Mouse (Mus musculus): ENCODE data around the gene Wnk2. TPM values are rescaled to one million over a fixed set of nuclear protein-coding genes. Genes with fewer than 3 reads are reported as not detected.

Wnk2 gene
- polyA plus RNA-seq, 1 experiment from 2014 or later, result 1.0 TPM

GRCm38 (mm10) chr13:49109665-49110064 is 38.1 kb downstream of the Wnk2 start:
- no peak for ATAC-seq (ENCODE audit: insufficient number of reproducible peaks, low FRiP score, low TSS enrichment, low read depth)
- DNase-seq (ENCODE audit: low spot score), result no peak
- no peaks in the 10 kb centered on the region for H3K36me3 ChIP-seq (ENCODE audit: control insufficient read depth, insufficient read depth, low read length)
- no peaks in the 10 kb centered on the region for H3K27me3 ChIP-seq (ENCODE audit: control insufficient read depth, insufficient read depth, low read length)
- H3K4me1 ChIP-seq (ENCODE audit: control insufficient read depth, insufficient read depth, low read length), result no peaks in the 10 kb centered on the region
- H3K4me3 ChIP-seq (ENCODE audit: low read depth, low read length), result no peak overlapping the region
- H3K9me3 ChIP-seq (ENCODE audit: control insufficient read depth, low read length), result no peaks in the 10 kb centered on the region
- 76% methylated on average over 3 of the region's 3 CpGs for WGBS
- no peak overlapping the region for H3K9ac ChIP-seq (ENCODE audit: low read length)
- H3K4me2 ChIP-seq (ENCODE audit: low read depth, severe bottlenecking), result no peak overlapping the region
- H3K27ac ChIP-seq (replicated peaks; ENCODE audit: low read depth, low read length), result no peak overlapping the region

DNA sequence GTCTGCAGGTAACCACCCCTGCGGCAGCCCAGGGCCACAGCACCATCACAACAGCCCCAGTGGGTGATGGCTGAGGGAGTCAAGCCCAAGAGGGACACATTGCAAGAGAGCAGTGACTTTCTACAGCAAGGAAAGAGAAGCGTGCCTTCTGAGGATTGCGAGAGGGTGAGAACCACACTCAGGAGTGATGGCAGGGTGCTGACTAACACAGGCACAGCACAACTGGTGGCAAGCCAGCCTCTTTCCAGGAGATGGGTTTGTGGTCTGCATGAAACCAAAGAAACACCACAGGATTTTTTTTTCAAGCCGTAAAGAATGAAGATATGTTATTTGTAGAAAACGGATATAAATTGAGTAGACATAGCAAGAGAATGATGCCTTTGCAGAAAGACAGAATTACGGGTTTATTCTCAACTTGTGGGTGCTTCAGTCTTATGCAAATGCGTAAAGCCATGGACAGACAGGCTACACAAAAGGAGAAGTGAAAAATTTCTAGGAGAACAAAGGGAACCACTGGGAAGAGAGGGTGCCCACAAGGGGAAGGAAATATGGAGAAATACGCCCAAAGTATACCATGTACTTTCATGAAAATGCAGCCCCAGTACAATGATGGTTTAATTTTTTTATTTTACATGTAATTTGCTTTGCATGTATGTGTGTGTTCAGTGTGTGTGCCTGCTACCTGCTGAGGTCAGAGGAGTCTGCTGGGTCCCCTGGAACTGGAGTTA is 39.5 kb downstream of the Wnk2 start:
- Histone ChIP-seq H3K36me3 (ENCODE audit: control insufficient read depth, insufficient read depth, low read length) (no peaks in the 10 kb centered on the region), H3K4me1 (ENCODE audit: control insufficient read depth, insufficient read depth, low read length) (no peaks in the 10 kb centered on the region), H3K27ac (replicated peaks; ENCODE audit: low read depth, low read length) (no peak overlapping the region), H3K4me3 (ENCODE audit: low read depth, low read length) (no peak overlapping the region), H3K9me3 (ENCODE audit: control insufficient read depth, low read length) (no peaks in the 10 kb centered on the region), H3K9ac (ENCODE audit: low read length) (no peak overlapping the region), H3K27me3 (ENCODE audit: control insufficient read depth, insufficient read depth, low read length) (no peaks in the 10 kb centered on the region), H3K4me2 (ENCODE audit: low read depth, severe bottlenecking) (no peak overlapping the region)
- DNase-seq (ENCODE audit: low spot score) (no peak), ATAC-seq (ENCODE audit: insufficient number of reproducible peaks, low FRiP score, low TSS enrichment, low read depth) (no peak)
- 84% methylated on average over 8 of the region's 8 CpGs for WGBS

DNA sequence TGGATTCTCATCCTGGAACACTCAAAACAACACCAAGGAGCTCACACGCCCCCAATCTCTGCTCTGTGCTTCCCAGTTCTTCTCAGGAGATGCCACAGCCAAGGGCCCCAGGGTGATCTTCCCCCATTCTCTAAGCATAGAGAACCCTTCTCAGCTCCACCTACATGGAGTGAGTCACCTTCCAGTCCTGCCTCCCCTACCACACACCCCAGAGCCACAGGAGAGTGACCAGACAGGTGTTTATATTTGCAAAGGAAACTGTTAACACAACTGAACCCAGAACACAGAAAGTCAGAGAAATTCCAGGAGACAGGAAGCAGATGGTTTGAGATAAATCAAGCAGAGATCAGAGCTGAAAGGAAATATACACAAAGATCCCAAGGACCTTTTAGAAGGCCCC is 43.9 kb downstream of the Wnk2 start:
- no peaks in the 10 kb centered on the region for H3K36me3 ChIP-seq (ENCODE audit: control insufficient read depth, insufficient read depth, low read length)
- 77% methylated on average over 1 of the region's 1 CpGs for WGBS
- H3K9ac ChIP-seq (ENCODE audit: low read length), result no peak overlapping the region
- H3K4me1 ChIP-seq (ENCODE audit: control insufficient read depth, insufficient read depth, low read length), result no peaks in the 10 kb centered on the region
- DNase-seq (ENCODE audit: low spot score) (no peak), ATAC-seq (ENCODE audit: insufficient number of reproducible peaks, low FRiP score, low TSS enrichment, low read depth) (no peak)
- H3K4me3 ChIP-seq (ENCODE audit: low read depth, low read length), result no peak overlapping the region
- no peak overlapping the region for H3K4me2 ChIP-seq (ENCODE audit: low read depth, severe bottlenecking)
- no peaks in the 10 kb centered on the region for H3K9me3 ChIP-seq (ENCODE audit: control insufficient read depth, low read length)
- no peaks in the 10 kb centered on the region for H3K27me3 ChIP-seq (ENCODE audit: control insufficient read depth, insufficient read depth, low read length)
- no peak overlapping the region for H3K27ac ChIP-seq (replicated peaks; ENCODE audit: low read depth, low read length)

DNA sequence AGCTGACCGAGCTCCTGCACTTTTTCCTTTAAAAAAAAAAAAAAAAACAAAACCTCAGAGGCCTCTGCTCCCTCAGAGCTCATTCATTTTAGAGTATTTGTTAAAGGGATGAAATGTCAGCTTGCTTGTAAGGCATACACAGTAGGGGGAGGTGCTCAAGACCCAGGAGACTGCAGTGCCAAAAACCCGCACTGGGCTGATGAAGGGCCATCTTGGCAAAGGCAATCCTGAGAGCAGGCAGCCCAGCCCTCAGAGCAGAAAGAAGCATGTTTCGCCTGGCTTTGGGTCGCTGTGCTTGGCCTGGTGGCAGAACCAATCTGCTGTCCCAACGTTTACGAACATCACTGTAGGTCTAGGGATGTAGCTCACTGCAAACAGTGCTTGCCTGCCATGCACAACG is 44.6 kb downstream of the Wnk2 start:
- H3K27ac ChIP-seq (replicated peaks; ENCODE audit: low read depth, low read length), result no peak overlapping the region

GRCm38 (mm10) chr13:49100417-49100816 is 47.4 kb downstream of the Wnk2 start:
- no peaks in the 10 kb centered on the region for H3K27me3 ChIP-seq (ENCODE audit: control insufficient read depth, insufficient read depth, low read length)
- no peak overlapping the region for H3K27ac ChIP-seq (replicated peaks; ENCODE audit: low read depth, low read length)
- H3K9me3 ChIP-seq (ENCODE audit: control insufficient read depth, low read length), result no peaks in the 10 kb centered on the region
- H3K4me3 ChIP-seq (ENCODE audit: low read depth, low read length), result no peak overlapping the region
- H3K4me1 ChIP-seq (ENCODE audit: control insufficient read depth, insufficient read depth, low read length), result no peaks in the 10 kb centered on the region
- ATAC-seq (ENCODE audit: insufficient number of reproducible peaks, low FRiP score, low TSS enrichment, low read depth), result no peak
- WGBS, result 75% methylated on average over 1 of the region's 1 CpGs
- no peak overlapping the region for H3K9ac ChIP-seq (ENCODE audit: low read length)
- no peak overlapping the region for H3K4me2 ChIP-seq (ENCODE audit: low read depth, severe bottlenecking)
- no peaks in the 10 kb centered on the region for H3K36me3 ChIP-seq (ENCODE audit: control insufficient read depth, insufficient read depth, low read length)
- DNase-seq (ENCODE audit: low spot score), result no peak

More for the DNA sequence above, 44.6 kb downstream of the Wnk2 start:
- H3K4me2 ChIP-seq (ENCODE audit: low read depth, severe bottlenecking), result no peak overlapping the region
- H3K4me1 ChIP-seq (ENCODE audit: control insufficient read depth, insufficient read depth, low read length), result no peaks in the 10 kb centered on the region
- ATAC-seq (ENCODE audit: insufficient number of reproducible peaks, low FRiP score, low TSS enrichment, low read depth) (no peak), DNase-seq (ENCODE audit: low spot score) (no peak)
- no peak overlapping the region for H3K4me3 ChIP-seq (ENCODE audit: low read depth, low read length)
- H3K9ac ChIP-seq (ENCODE audit: low read length), result no peak overlapping the region
- no peaks in the 10 kb centered on the region for H3K36me3 ChIP-seq (ENCODE audit: control insufficient read depth, insufficient read depth, low read length)
- no peaks in the 10 kb centered on the region for H3K27me3 ChIP-seq (ENCODE audit: control insufficient read depth, insufficient read depth, low read length)
- 85% methylated on average over 7 of the region's 7 CpGs for WGBS
- H3K9me3 ChIP-seq (ENCODE audit: control insufficient read depth, low read length), result no peaks in the 10 kb centered on the region

DNA sequence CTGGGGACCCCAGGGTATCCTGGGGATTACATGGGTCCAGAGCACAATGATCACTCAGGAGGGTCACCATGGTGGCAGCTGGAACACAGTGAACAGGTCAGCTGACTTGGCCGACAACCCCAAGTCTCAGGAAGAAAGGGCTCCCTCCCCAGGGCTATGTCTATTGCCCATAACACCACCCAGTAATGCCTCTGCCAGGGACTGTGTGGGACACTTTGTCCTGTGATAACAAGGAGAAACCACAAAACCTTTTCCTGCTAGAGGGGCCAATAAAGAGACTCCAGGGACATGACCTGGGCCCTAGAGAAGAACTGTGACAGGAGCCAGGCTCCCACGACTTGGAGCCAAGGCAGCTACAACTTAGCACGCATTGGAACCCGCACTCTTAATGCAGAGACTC is 51.0 kb downstream of the Wnk2 start:
- no peak overlapping the region for H3K4me2 ChIP-seq (ENCODE audit: low read depth, severe bottlenecking)
- H3K4me1 ChIP-seq (ENCODE audit: control insufficient read depth, insufficient read depth, low read length), result no peaks in the 10 kb centered on the region
- DNase-seq (ENCODE audit: low spot score) (no peak), ATAC-seq (ENCODE audit: insufficient number of reproducible peaks, low FRiP score, low TSS enrichment, low read depth) (no peak)
- 85% methylated on average over 4 of the region's 4 CpGs for WGBS
- H3K27ac ChIP-seq (replicated peaks; ENCODE audit: low read depth, low read length), result no peak overlapping the region
- H3K9me3 ChIP-seq (ENCODE audit: control insufficient read depth, low read length), result no peaks in the 10 kb centered on the region
- no peaks in the 10 kb centered on the region for H3K27me3 ChIP-seq (ENCODE audit: control insufficient read depth, insufficient read depth, low read length)
- H3K9ac ChIP-seq (ENCODE audit: low read length), result no peak overlapping the region
- H3K4me3 ChIP-seq (ENCODE audit: low read depth, low read length), result no peak overlapping the region
- H3K36me3 ChIP-seq (ENCODE audit: control insufficient read depth, insufficient read depth, low read length), result no peaks in the 10 kb centered on the region

- Histone ChIP-seq H3K27ac (replicated peaks; ENCODE audit: low read depth, low read length) (no peak overlapping the region), H3K36me3 (ENCODE audit: control insufficient read depth, insufficient read depth, low read length) (no peaks in the 10 kb centered on the region), H3K4me1 (ENCODE audit: control insufficient read depth, insufficient read depth, low read length) (no peaks in the 10 kb centered on the region), H3K9ac (ENCODE audit: low read length) (no peak overlapping the region), H3K27me3 (ENCODE audit: control insufficient read depth, insufficient read depth, low read length) (no peaks in the 10 kb centered on the region), H3K9me3 (ENCODE audit: control insufficient read depth, low read length) (no peaks in the 10 kb centered on the region), H3K4me2 (ENCODE audit: low read depth, severe bottlenecking) (no peak overlapping the region), H3K4me3 (ENCODE audit: low read depth, low read length) (no peak overlapping the region)
- ATAC-seq (ENCODE audit: insufficient number of reproducible peaks, low FRiP score, low TSS enrichment, low read depth) (no peak), DNase-seq (ENCODE audit: low spot score) (no peak)
- WGBS, result 90% methylated on average over 6 of the region's 6 CpGs
These were observed 53.1 kb downstream of the Wnk2 start for GRCm38 (mm10) chr13:49094667-49095066.

GRCm38 (mm10) chr13:49093471-49093891 is 54.3 kb downstream of the Wnk2 start:
- Histone ChIP-seq H3K27me3 (ENCODE audit: control insufficient read depth, insufficient read depth, low read length) (no peaks in the 10 kb centered on the region), H3K27ac (replicated peaks; ENCODE audit: low read depth, low read length) (no peak overlapping the region), H3K4me2 (ENCODE audit: low read depth, severe bottlenecking) (no peak overlapping the region), H3K9ac (ENCODE audit: low read length) (no peak overlapping the region), H3K9me3 (ENCODE audit: control insufficient read depth, low read length) (no peaks in the 10 kb centered on the region), H3K4me3 (ENCODE audit: low read depth, low read length) (no peak overlapping the region), H3K36me3 (ENCODE audit: control insufficient read depth, insufficient read depth, low read length) (no peaks in the 10 kb centered on the region), H3K4me1 (ENCODE audit: control insufficient read depth, insufficient read depth, low read length) (no peaks in the 10 kb centered on the region)
- no peak for DNase-seq (ENCODE audit: low spot score)
- WGBS, result 85% methylated on average over 9 of the region's 9 CpGs
- ATAC-seq (ENCODE audit: insufficient number of reproducible peaks, low FRiP score, low TSS enrichment, low read depth), result no peak

- H3K4me3 ChIP-seq (ENCODE audit: low read depth, low read length), result no peak overlapping the region
- no peak overlapping the region for H3K9ac ChIP-seq (ENCODE audit: low read length)
- H3K4me2 ChIP-seq (ENCODE audit: low read depth, severe bottlenecking), result no peak overlapping the region
- no peaks in the 10 kb centered on the region for H3K27me3 ChIP-seq (ENCODE audit: control insufficient read depth, insufficient read depth, low read length)
- no peaks in the 10 kb centered on the region for H3K36me3 ChIP-seq (ENCODE audit: control insufficient read depth, insufficient read depth, low read length)
- no peak overlapping the region for H3K27ac ChIP-seq (replicated peaks; ENCODE audit: low read depth, low read length)
- ATAC-seq (ENCODE audit: insufficient number of reproducible peaks, low FRiP score, low TSS enrichment, low read depth), result no peak
- no peaks in the 10 kb centered on the region for H3K9me3 ChIP-seq (ENCODE audit: control insufficient read depth, low read length)
- DNase-seq (ENCODE audit: low spot score), result no peak
- 86% methylated on average over 9 of the region's 9 CpGs for WGBS
- no peaks in the 10 kb centered on the region for H3K4me1 ChIP-seq (ENCODE audit: control insufficient read depth, insufficient read depth, low read length)
These were observed 55.2 kb downstream of the Wnk2 start for GRCm38 (mm10) chr13:49092596-49092995.
